Mouse (Mus musculus): ENCODE data around the gene Fam53b. TPM values are rescaled to one million over a fixed set of nuclear protein-coding genes. Genes with fewer than 3 reads are reported as not detected.

The Fam53b gene
- polyA plus RNA-seq, 1 experiment from 2014 or later: 29.9 TPM

- Histone ChIP-seq H3K9me3 (no peaks in the 10 kb centered on the region), H3K36me3 (replicated peaks) (peaks cover 9% of the 10 kb centered on the region; the same call in 1 of the 2 replicates), H3K4me3 (peak overlapping the region; percentile 81), H3K27me3 (replicated peaks; ENCODE audit: low read depth, poor library complexity, severe bottlenecking) (no peaks in the 10 kb centered on the region), H3K27ac (replicated peaks) (peak overlapping the region; percentile 84), H3K4me1 (peaks cover 93% of the 10 kb centered on the region)
- DNase-seq (ENCODE audit: low spot score): peak; percentile 80
- 1% methylated on average over 20 of the region's 20 CpGs for WGBS
Measured at GRCm38 (mm10) chr7:132808841-132809682, 4.6 kb downstream of the Fam53b start.

- H3K4me3 ChIP-seq: peak overlapping the region; percentile 81
- H3K9me3 ChIP-seq: no peaks in the 10 kb centered on the region
- 31% methylated on average over 7 of the region's 7 CpGs for WGBS
- DNase-seq (ENCODE audit: low spot score): peak; percentile 40
- no peaks in the 10 kb centered on the region for H3K27me3 ChIP-seq (replicated peaks; ENCODE audit: low read depth, poor library complexity, severe bottlenecking)
- peak overlapping the region; percentile 84 for H3K27ac ChIP-seq (replicated peaks)
- peaks cover 87% of the 10 kb centered on the region for H3K4me1 ChIP-seq
- peaks cover 9% of the 10 kb centered on the region; the same call in 1 of the 2 replicates for H3K36me3 ChIP-seq (replicated peaks)
Measured at GRCm38 (mm10) chr7:132808051-132808796, 5.5 kb downstream of the Fam53b start.

- H3K4me3 ChIP-seq: no peak overlapping the region
- no peaks in the 10 kb centered on the region for H3K27me3 ChIP-seq (replicated peaks; ENCODE audit: low read depth, poor library complexity, severe bottlenecking)
- no peaks in the 10 kb centered on the region for H3K9me3 ChIP-seq
- H3K27ac ChIP-seq (replicated peaks): peak overlapping the region; percentile 84
- WGBS: 61% methylated on average over 13 of the region's 13 CpGs
- no peak for DNase-seq (ENCODE audit: low spot score)
- H3K4me1 ChIP-seq: peaks cover 82% of the 10 kb centered on the region
- H3K36me3 ChIP-seq (replicated peaks): peaks cover 15% of the 10 kb centered on the region
Measured at GRCm38 (mm10) chr7:132806926-132807857, 6.5 kb downstream of the Fam53b start.

- Histone ChIP-seq H3K27me3 (replicated peaks; ENCODE audit: low read depth, poor library complexity, severe bottlenecking) (no peaks in the 10 kb centered on the region), H3K9me3 (no peaks in the 10 kb centered on the region), H3K36me3 (replicated peaks) (peaks cover 18% of the 10 kb centered on the region), H3K27ac (replicated peaks) (peak overlapping the region; percentile 84), H3K4me3 (no peak overlapping the region), H3K4me1 (peaks cover 81% of the 10 kb centered on the region)
- WGBS: 68% methylated on average over 5 of the region's 5 CpGs
- DNase-seq (ENCODE audit: low spot score): no peak
Measured at GRCm38 (mm10) chr7:132806286-132806685, 7.4 kb downstream of the Fam53b start.

- 88% methylated on average over 5 of the region's 5 CpGs for WGBS
- Histone ChIP-seq H3K27me3 (replicated peaks; ENCODE audit: low read depth, poor library complexity, severe bottlenecking) (no peaks in the 10 kb centered on the region), H3K9me3 (no peaks in the 10 kb centered on the region), H3K36me3 (replicated peaks) (peaks cover 27% of the 10 kb centered on the region), H3K4me3 (no peak overlapping the region), H3K4me1 (peaks cover 76% of the 10 kb centered on the region), H3K27ac (replicated peaks) (no peak overlapping the region)
- DNase-seq (ENCODE audit: low spot score): no peak
Measured at GRCm38 (mm10) chr7:132804951-132805350, 8.7 kb downstream of the Fam53b start.

- no peak overlapping the region for H3K27ac ChIP-seq (replicated peaks)
- WGBS: 91% methylated on average over 7 of the region's 7 CpGs
- no peak for DNase-seq (ENCODE audit: low spot score)
- peaks cover 32% of the 10 kb centered on the region for H3K36me3 ChIP-seq (replicated peaks)
- peaks cover 76% of the 10 kb centered on the region for H3K4me1 ChIP-seq
- H3K27me3 ChIP-seq (replicated peaks; ENCODE audit: low read depth, poor library complexity, severe bottlenecking): no peaks in the 10 kb centered on the region
- no peaks in the 10 kb centered on the region for H3K9me3 ChIP-seq
- no peak overlapping the region for H3K4me3 ChIP-seq
Measured at GRCm38 (mm10) chr7:132804461-132804860, 9.2 kb downstream of the Fam53b start.

- Histone ChIP-seq H3K27me3 (replicated peaks; ENCODE audit: low read depth, poor library complexity, severe bottlenecking) (no peaks in the 10 kb centered on the region), H3K9me3 (no peaks in the 10 kb centered on the region), H3K4me1 (peaks cover 76% of the 10 kb centered on the region), H3K27ac (replicated peaks) (no peak overlapping the region), H3K4me3 (no peak overlapping the region), H3K36me3 (replicated peaks) (peaks cover 35% of the 10 kb centered on the region)
- no peak for DNase-seq (ENCODE audit: low spot score)
- 82% methylated on average over 3 of the region's 3 CpGs for WGBS
Measured at GRCm38 (mm10) chr7:132803962-132804361, 9.7 kb downstream of the Fam53b start.

GRCm38 (mm10) chr7:132803336-132803735 is 10.3 kb downstream of the Fam53b start:
- Histone ChIP-seq H3K36me3 (replicated peaks) (peaks cover 42% of the 10 kb centered on the region), H3K27me3 (replicated peaks; ENCODE audit: low read depth, poor library complexity, severe bottlenecking) (no peaks in the 10 kb centered on the region), H3K27ac (replicated peaks) (no peak overlapping the region; the same call in 1 of the 2 replicates), H3K4me3 (no peak overlapping the region), H3K9me3 (no peaks in the 10 kb centered on the region), H3K4me1 (peaks cover 70% of the 10 kb centered on the region)
- 84% methylated on average over 2 of the region's 2 CpGs for WGBS
- DNase-seq (ENCODE audit: low spot score): no peak

GRCm38 (mm10) chr7:132802691-132803090 is 11.0 kb downstream of the Fam53b start:
- H3K27me3 ChIP-seq (replicated peaks; ENCODE audit: low read depth, poor library complexity, severe bottlenecking): no peaks in the 10 kb centered on the region
- H3K27ac ChIP-seq (replicated peaks): no peak overlapping the region
- no peak for DNase-seq (ENCODE audit: low spot score)
- H3K4me1 ChIP-seq: peaks cover 64% of the 10 kb centered on the region
- H3K4me3 ChIP-seq: no peak overlapping the region
- H3K9me3 ChIP-seq: no peaks in the 10 kb centered on the region
- peaks cover 48% of the 10 kb centered on the region for H3K36me3 ChIP-seq (replicated peaks)
- WGBS: 85% methylated on average over 11 of the region's 11 CpGs

- 78% methylated on average over 2 of the region's 2 CpGs for WGBS
- H3K9me3 ChIP-seq: no peaks in the 10 kb centered on the region
- no peak for DNase-seq (ENCODE audit: low spot score)
- no peak overlapping the region for H3K4me3 ChIP-seq
- peaks cover 46% of the 10 kb centered on the region for H3K36me3 ChIP-seq (replicated peaks)
- H3K27ac ChIP-seq (replicated peaks): no peak overlapping the region
- H3K4me1 ChIP-seq: peaks cover 58% of the 10 kb centered on the region
- no peaks in the 10 kb centered on the region for H3K27me3 ChIP-seq (replicated peaks; ENCODE audit: low read depth, poor library complexity, severe bottlenecking)
Measured at GRCm38 (mm10) chr7:132802066-132802465, 11.6 kb downstream of the Fam53b start.

- H3K27ac ChIP-seq (replicated peaks): no peak overlapping the region
- WGBS: 90% methylated on average over 5 of the region's 5 CpGs
- H3K36me3 ChIP-seq (replicated peaks): peaks cover 43% of the 10 kb centered on the region
- H3K9me3 ChIP-seq: no peaks in the 10 kb centered on the region
- no peaks in the 10 kb centered on the region for H3K27me3 ChIP-seq (replicated peaks; ENCODE audit: low read depth, poor library complexity, severe bottlenecking)
- no peak for DNase-seq (ENCODE audit: low spot score)
- H3K4me1 ChIP-seq: peaks cover 52% of the 10 kb centered on the region
- H3K4me3 ChIP-seq: no peak overlapping the region
Measured at GRCm38 (mm10) chr7:132801509-132801908, 12.2 kb downstream of the Fam53b start.

GRCm38 (mm10) chr7:132800868-132801267 is 12.8 kb downstream of the Fam53b start:
- no peak for DNase-seq (ENCODE audit: low spot score)
- 90% methylated on average over 10 of the region's 10 CpGs for WGBS
- Histone ChIP-seq H3K27ac (replicated peaks) (no peak overlapping the region), H3K4me1 (peaks cover 46% of the 10 kb centered on the region), H3K36me3 (replicated peaks) (peaks cover 42% of the 10 kb centered on the region), H3K27me3 (replicated peaks; ENCODE audit: low read depth, poor library complexity, severe bottlenecking) (no peaks in the 10 kb centered on the region), H3K4me3 (no peak overlapping the region), H3K9me3 (no peaks in the 10 kb centered on the region)
